8 mouse cellular contexts compared by ENCODE assay signal in the genomic region with DNA sequence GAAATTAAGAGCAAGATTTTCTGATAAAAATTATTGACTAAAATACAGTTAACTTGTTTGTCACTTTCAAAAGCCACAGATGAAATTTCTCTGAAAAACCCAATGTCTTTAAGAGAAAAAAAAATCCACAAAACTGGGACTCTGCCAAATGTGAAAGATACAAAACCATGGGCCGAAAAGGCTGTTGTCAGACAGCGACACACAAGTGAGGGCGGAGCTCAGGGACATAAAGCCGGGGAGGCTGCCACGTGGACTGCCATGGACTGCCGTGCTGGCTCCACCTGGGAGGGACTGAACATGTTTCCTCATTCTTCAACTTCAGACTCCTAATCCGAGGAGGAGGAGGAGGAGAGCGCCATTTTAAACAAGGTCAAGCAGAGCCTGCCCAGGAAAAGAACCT.
DNase-seq lines count a peak whose midpoint lies in the region; ATAC-seq and TF ChIP-seq lines count a peak whose summit lies in the region.

No protein-coding gene starts in this region.

- no peak overlapping the region; the same call in 1 of the 2 replicates for H3K4me2 ChIP-seq in kidney, embryonic 14.5 days (replicated peaks; ENCODE audit: low read depth, low read length)
- 0 out of 2 replicates have a peak overlapping the region, but pooled peaks have one; percentile 0 for H3K4me2 ChIP-seq in intestine, embryonic 14.5 days (ENCODE audit: low read length)
- no peak overlapping the region for H3K4me2 ChIP-seq in midbrain, postnatal 0 days (ENCODE audit: low read depth, low read length, poor library complexity, severe bottlenecking)

- H3K4me1 ChIP-seq in kidney, embryonic 14.5 days (ENCODE audit: control insufficient read depth, insufficient read depth, low read length) = no peaks in the 10 kb centered on the region
- H3K4me1 ChIP-seq in bone marrow, adult 2 months (ENCODE audit: control insufficient read depth, insufficient read depth, low read length) = peaks cover 3% of the 10 kb centered on the region; the same call in 1 of the 2 replicates
- peaks cover 3% of the 10 kb centered on the region; the same call in 1 of the 2 replicates for H3K4me1 ChIP-seq in intestine, embryonic 14.5 days (replicated peaks; ENCODE audit: control insufficient read depth, insufficient read depth, low read length)
- H3K4me1 ChIP-seq in midbrain, postnatal 0 days (ENCODE audit: insufficient read depth, low read length) = no peaks in the 10 kb centered on the region

- no peak for TF ChIP-seq POLR2A in bone marrow, adult 2 months (IDR thresholded peaks at IDR 0.05; ENCODE audit: borderline replicate concordance, control insufficient read depth, low read depth, low read length)

- H3K9ac ChIP-seq in kidney, embryonic 14.5 days (ENCODE audit: low read depth, low read length) = no peak overlapping the region
- H3K9ac ChIP-seq in intestine, embryonic 14.5 days (ENCODE audit: low read length) = no peak overlapping the region
- no peak overlapping the region for H3K9ac ChIP-seq in midbrain, postnatal 0 days (replicated peaks; ENCODE audit: low read length, poor library complexity, severe bottlenecking)

- ATAC-seq in kidney, embryonic 14.5 days (ENCODE audit: low FRiP score, low TSS enrichment) = 0 out of 2 replicates have a peak, but pooled peaks have one; percentile 55
- ATAC-seq in intestine, embryonic 14.5 days (replicated peaks; ENCODE audit: low FRiP score, low TSS enrichment, low read depth) = peak; percentile 65
- no peak for ATAC-seq in midbrain, postnatal 0 days (ENCODE audit: low FRiP score)
- ATAC-seq in monocyte, adult 5-6 weeks (replicated peaks; ENCODE audit: insufficient number of reproducible peaks, low FRiP score, low TSS enrichment, poor library complexity, severe bottlenecking) = no peak
- no peak for ATAC-seq in frontal cortex, adult (ENCODE audit: low TSS enrichment)

- no peak for DNase-seq in kidney, adult 11 months
- peak; percentile 63 for DNase-seq in intestine, embryonic 14.5 days (ENCODE audit: low spot score)
- peak; percentile 30 for DNase-seq in midbrain, postnatal 0 days (ENCODE audit: low spot score)
- DNase-seq in c-Kit-positive CD71-positive TER-119-positive erythroid progenitor cells, embryonic 14.5 days (ENCODE audit: low spot score) = no peak

- H3K9me3 ChIP-seq in kidney, embryonic 14.5 days (ENCODE audit: control insufficient read depth, low read length) = no peaks in the 10 kb centered on the region
- no peaks in the 10 kb centered on the region for H3K9me3 ChIP-seq in intestine, embryonic 14.5 days (ENCODE audit: control insufficient read depth, low read length)
- no peaks in the 10 kb centered on the region for H3K9me3 ChIP-seq in midbrain, postnatal 0 days (ENCODE audit: low read length)

- H3K4me3 ChIP-seq in kidney, embryonic 14.5 days (ENCODE audit: low read length) = peak overlapping the region; percentile 9; the same call in 1 of the 2 replicates
- no peak overlapping the region for H3K4me3 ChIP-seq in bone marrow, adult 2 months (replicated peaks; ENCODE audit: control insufficient read depth, low read depth, low read length)
- no peak overlapping the region for H3K4me3 ChIP-seq in intestine, embryonic 14.5 days (ENCODE audit: low read depth, low read length)
- H3K4me3 ChIP-seq in midbrain, postnatal 0 days (ENCODE audit: low read depth, low read length) = no peak overlapping the region

- no peak overlapping the region for H3K27ac ChIP-seq in kidney, embryonic 14.5 days (ENCODE audit: low read depth, low read length)
- 0 out of 2 replicates have a peak overlapping the region, but pooled peaks have one; percentile 3 for H3K27ac ChIP-seq in bone marrow, adult 2 months (ENCODE audit: control insufficient read depth, insufficient read depth, low read depth, low read length, poor library complexity)
- H3K27ac ChIP-seq in intestine, embryonic 14.5 days (ENCODE audit: low read depth) = no peak overlapping the region
- no peak overlapping the region for H3K27ac ChIP-seq in midbrain, postnatal 0 days (ENCODE audit: low read depth, low read length)

- TF ChIP-seq CTCF in bone marrow, adult 2 months (IDR thresholded peaks at IDR 0.05; ENCODE audit: control insufficient read depth, insufficient read depth, low read length) = no peak
- no peak for TF ChIP-seq CTCF in midbrain, postnatal 0 days (IDR thresholded peaks at IDR 0.05)

- no peaks in the 10 kb centered on the region for H3K27me3 ChIP-seq in kidney, embryonic 14.5 days (ENCODE audit: control insufficient read depth, insufficient read depth, low read length)
- no peaks in the 10 kb centered on the region for H3K27me3 ChIP-seq in intestine, embryonic 14.5 days (replicated peaks; ENCODE audit: control insufficient read depth, insufficient read depth, low read length)
- H3K27me3 ChIP-seq in midbrain, postnatal 0 days (ENCODE audit: insufficient read depth, low read length) = no peaks in the 10 kb centered on the region

- 26% methylated on average over 8 of the region's 8 CpGs for WGBS in kidney, embryonic 14.5 days
- WGBS in bone marrow, adult 2 months = 20% methylated on average over 8 of the region's 8 CpGs
- WGBS in intestine, embryonic 14.5 days = 41% methylated on average over 8 of the region's 8 CpGs
- WGBS in midbrain, postnatal 0 days = 37% methylated on average over 8 of the region's 8 CpGs

- H3K36me3 ChIP-seq in kidney, embryonic 14.5 days (ENCODE audit: control insufficient read depth, insufficient read depth, low read length) = no peaks in the 10 kb centered on the region
- H3K36me3 ChIP-seq in intestine, embryonic 14.5 days (ENCODE audit: control insufficient read depth, insufficient read depth, low read length) = no peaks in the 10 kb centered on the region
- no peaks in the 10 kb centered on the region for H3K36me3 ChIP-seq in midbrain, postnatal 0 days (ENCODE audit: insufficient read depth, low read length)

Comparison
In these comparisons a context has a peak if more than half of its experiments do, and no peak if none do; other contexts are left out.
1. ATAC-seq: peak in kidney, embryonic 14.5 days (single experiment) and intestine, embryonic 14.5 days (single experiment); none in midbrain, postnatal 0 days (single experiment), monocyte, adult 5-6 weeks (single experiment) and frontal cortex, adult (single experiment).
2. DNase-seq: peak in intestine, embryonic 14.5 days (single experiment) and midbrain, postnatal 0 days (single experiment); none in kidney, adult 11 months (single experiment) and c-Kit-positive CD71-positive TER-119-positive erythroid progenitor cells, embryonic 14.5 days (single experiment).